In genomic region chr2:155629231-155629661, GRCm38 (mm10) we compare ENCODE assay signal across 1 mouse cellular context.
A peak's percentile ranks its signal among the peaks of the same experiment; 100 is the strongest.
TF ChIP-seq lines count a peak whose summit lies in the region.

No protein-coding gene starts in this region.

TF ChIP-seq in MEL, 35 proteins besides CTCF, POLR2A, EP300 and RAD21 (continued from another document):
- TF ChIP-seq MYB (IDR thresholded peaks at IDR 0.05; ENCODE audit: low read depth, low read length) (no peak), ZC3H11A (IDR thresholded peaks at IDR 0.05; ENCODE audit: low read depth, low read length) (no peak), JUND (IDR thresholded peaks at IDR 0.05; ENCODE audit: low read depth, low read length) (no peak), MAZ (IDR thresholded peaks at IDR 0.05; ENCODE audit: low read depth, low read length) (no peak), SIN3A (IDR thresholded peaks at IDR 0.05; ENCODE audit: low read length) (peak; percentile 32; the same call in 1 of the 2 replicates), MAX (IDR thresholded peaks at IDR 0.05; ENCODE audit: low read length) (peak; percentile 68), HCFC1 (IDR thresholded peaks at IDR 0.05; ENCODE audit: low read depth, low read length) (no peak), POLR2AphosphoS2 (IDR thresholded peaks at IDR 0.05; ENCODE audit: low read length) (no peak)
